Mouse (Mus musculus) embryo, embryonic 11 days (tissue): ENCODE results near the gene Stard3nl.
"Not testable (repeated sequence)": the region's sequence is repeated elsewhere in the genome, so short reads cannot be mapped to it uniquely, and the experiment has no call there.

Source experiments
- DNase-seq: peaks from one replicate; pipeline ENCODE4 v3.0.0-alpha.2; 2015

Gene Stard3nl

DNA sequence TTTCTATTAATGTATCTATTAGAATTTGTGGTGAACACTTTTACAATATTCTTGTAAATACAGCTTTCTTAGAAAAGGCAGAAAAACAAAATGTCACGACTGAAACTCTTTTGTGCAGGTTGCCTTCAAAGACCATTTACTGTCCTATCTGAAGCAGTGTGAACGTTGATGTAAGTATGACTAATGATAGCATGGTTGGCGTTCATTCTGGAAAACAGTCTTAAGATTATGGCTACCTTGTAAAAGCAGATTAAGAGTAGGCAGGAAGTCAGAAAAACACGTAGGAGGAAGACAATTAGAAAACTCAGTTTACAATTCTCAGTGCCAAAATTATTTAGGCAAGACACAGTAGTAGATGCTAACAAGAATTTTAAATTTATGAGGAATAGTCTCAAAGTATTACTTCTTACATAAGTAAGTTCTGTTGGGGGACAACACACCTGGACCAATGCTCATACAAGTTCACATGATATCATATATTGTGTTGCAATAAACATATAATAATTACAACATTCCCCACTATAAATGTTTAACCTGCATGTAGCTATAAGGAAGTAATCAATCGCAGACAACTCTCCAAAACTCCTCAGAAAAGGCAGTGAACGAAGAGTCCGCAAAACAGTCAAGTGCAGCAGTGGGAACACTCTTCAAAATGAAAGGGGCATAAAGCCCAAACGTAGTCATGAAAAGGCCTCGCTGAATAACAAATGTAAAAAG is 14.3 kb downstream of the Stard3nl start:
- DNase-seq: no peak

DNA sequence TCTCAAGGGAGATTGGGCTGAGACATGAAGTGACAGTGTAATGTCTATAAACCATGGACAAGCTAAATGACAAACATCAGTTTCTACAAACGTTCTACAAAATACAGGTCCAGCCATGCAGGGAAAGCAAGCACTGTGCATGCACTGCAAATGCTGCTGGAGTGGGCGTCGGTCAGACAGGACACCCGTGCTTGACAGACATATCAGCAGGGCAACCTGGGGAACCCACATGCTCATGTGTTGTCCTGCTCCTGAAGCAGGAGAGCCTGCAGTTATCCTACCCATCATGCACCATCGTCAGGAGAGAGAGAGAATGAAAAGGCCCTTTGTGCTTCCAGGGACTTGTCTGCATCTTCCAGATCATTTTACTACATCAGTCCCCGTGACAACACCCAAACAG is 16.3 kb downstream of the Stard3nl start:
- no peak for DNase-seq

DNA sequence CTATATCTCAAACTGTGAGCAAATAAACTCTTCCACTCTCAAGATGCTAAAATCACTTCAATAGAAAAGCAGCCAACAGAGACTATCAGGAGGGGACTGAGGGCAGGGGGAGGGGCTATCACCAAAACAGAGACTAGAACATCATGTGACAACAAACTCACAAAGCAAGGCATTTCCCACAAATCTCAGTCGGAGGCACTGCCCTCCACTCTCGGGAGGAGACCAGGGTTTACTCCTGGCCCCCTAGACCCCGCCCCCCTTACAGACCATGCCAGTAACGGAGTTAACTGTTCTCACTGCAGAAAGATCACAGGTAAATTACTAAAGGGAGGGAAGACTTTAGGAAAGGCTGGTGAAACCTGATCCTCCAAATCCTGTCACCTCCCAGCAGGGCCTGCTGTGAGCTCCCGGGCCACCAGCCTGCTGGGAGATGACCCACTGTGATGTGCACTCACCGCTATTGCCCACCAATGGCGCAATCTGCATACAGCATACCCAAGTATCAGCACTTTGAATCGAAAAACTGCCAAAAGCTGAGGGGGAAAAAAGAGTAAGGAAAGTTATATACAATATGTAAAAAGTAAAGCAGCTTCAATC is 23.4 kb downstream of the Stard3nl start:
- no peak for DNase-seq

DNA sequence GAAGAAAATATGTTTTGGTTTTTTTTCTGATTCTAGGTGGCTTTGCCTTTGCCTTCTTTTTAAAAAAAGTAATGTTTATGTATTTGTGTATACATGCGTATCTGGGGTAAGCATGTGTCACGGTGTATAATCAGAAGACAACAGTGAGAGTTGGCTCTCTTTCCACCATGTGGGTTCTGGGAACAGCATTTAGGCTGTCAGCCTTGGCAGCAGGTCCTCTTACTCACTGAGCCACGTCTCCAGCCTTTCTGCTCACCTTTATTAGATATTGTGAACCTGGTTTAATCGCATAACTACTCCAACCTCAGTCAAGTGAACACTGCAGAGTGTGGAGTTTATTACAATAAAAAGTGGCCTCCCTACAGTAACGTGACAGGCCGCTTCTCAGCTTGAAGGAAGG is 26.8 kb downstream of the Stard3nl start:
- DNase-seq: no peak

DNA sequence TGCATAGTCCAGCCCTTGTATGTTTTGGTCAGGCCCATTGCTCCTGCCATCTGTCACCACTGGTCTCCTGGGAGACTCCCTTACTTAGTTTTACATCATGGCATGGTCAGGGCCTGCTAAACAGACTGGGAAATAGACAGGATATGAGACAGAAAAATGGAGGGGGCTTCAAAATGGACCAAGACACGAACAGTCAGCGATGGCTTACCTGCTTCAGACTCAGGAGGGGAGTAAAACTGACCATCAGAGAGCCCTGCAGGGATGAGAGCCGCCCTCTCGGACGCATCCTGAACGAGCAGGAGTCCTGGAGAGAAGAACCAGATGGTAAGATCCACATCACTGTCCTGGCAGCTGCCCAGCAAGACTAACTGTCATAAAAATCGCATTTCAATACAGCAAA is 28.1 kb downstream of the Stard3nl start:
- DNase-seq: no peak

DNA sequence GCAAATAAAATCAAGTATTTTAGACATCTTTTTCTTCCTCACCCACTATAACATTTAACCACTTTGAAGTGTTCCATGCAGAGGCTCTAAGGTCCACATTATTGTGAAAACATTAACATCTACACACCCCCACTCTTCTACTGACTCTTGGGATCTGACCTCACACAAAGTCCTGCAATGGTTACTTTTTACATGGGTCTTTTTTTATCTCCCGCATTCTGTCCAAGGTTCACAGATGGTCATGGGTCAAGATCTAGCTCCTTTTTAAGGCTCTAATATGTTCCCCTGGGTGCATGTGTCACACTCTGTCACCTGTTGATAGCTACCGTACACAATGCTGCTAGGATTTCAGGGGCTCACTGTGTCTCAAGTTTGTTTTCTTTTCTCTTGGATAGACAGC is 28.7 kb downstream of the Stard3nl start:
- DNase-seq: no peak

DNA sequence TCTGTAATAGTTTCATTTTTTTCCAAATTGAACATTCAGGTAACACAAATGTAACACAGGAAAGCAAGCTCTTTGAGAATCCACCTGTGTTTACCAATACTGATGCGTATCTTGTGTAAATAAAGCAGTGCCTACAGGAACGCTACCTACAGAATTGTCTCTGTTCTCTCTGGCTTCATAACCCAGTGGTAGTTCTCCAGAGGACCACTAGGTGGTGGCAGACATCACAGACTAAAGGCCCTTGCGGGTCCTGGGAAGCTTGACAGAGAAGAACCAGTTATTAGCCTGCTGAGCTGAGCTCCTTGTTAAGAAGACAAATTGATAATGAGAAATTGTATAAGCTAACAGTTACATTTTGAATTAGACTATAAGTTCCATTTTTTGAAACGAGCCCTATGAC is 30.0 kb downstream of the Stard3nl start:
- DNase-seq: peak; percentile 83

DNA sequence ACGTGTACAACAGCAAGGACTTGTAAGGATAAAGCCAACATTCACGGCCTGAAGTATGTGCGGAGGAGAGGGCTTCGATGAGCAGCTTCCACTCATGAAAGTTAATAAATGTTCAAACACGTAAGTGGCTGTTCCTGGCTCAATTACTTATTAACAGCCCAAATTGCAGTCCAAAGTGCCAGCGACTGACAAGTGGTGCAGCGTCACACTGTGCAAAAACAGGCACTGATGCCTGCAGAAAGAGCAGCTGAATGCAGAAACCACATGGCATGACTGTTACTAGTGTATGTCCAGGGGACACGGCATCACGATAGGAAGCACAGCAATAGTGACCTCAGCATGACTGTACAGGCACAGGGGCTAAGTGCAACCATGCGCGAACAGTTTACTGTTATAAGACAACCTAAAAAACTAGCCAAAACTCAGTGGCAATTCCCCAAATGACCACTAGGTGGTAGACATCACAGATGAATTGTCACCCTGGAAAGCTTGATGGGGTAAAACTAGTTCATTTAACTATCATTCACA is 31.3 kb downstream of the Stard3nl start:
- peak; percentile 74 for DNase-seq

DNA sequence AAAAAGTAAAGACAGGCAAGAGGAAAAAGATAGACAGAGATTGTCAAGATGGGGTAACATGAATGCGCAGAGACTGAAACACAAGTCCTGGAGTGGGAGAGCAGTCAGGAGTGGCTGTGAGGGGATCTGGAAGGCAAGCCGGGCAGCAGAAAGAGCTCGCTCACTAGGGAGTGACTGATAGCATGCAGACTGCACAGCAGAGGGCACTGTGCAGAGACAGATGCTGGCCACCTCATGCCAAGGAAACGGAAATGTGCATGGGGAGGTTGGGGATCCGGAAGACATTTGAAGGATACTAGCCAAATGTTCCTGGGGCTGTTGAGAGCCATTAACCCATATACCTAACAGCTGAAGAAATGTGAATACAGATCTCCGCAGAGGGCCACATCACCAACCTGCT is 33.2 kb downstream of the Stard3nl start:
- DNase-seq: peak; percentile 31

DNA sequence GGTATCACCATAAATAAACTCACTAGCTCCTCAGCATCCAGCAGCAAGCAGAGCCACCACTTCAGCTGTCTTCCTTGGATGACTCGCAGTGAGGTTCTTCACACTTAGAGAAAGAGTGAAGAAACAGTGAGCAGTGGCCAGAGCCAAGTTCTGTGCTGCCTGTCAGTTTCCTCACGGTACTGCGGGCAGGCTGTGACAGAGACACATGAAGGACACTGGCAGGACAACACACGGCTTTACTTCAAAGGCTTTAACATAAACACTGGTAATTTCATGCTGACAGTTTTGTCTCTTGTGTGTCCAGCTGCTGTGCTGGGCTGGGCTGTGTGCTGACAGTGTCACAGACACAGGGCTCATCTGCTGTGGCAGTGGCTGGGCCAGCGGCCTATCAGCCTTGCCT is 37.6 kb downstream of the Stard3nl start:
- no peak for DNase-seq

DNA sequence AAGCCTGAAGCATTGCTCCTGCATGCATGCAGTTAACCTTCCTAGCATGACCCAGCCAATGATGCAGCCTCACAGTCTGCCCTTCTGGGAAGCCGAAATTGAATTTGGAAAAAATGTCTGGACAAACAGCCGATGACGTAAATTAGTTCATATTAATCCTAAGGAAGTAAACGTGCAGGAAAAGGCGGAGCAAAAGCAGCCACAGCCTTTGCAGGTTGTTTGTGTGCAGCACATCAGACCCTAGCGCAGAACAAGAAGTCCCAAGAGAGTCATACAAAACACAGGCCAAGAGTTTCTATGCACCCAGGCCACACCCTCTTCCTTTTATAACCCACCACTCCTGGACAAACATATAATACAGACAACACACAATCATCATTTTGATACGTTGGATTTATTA is 38.3 kb downstream of the Stard3nl start:
- DNase-seq: no peak

DNA sequence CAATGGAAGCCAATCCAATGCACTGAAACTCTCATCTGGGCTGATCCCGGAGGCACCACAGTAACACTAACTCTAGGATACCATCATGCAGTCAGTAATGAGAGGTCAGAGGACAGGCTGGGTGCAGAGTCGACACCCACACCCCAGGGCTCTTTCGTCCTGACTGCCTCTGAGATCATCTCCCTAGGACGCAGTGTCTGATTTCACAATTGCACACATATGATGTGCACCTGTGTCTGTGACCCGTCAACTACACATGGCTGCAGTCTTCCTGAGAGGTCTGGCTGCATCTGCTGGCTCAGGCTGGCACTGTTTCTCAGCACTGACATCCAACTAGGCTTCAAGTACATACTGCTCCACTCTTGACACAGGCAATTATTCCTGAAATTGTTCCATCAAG is 38.9 kb downstream of the Stard3nl start:
- no peak for DNase-seq

DNA sequence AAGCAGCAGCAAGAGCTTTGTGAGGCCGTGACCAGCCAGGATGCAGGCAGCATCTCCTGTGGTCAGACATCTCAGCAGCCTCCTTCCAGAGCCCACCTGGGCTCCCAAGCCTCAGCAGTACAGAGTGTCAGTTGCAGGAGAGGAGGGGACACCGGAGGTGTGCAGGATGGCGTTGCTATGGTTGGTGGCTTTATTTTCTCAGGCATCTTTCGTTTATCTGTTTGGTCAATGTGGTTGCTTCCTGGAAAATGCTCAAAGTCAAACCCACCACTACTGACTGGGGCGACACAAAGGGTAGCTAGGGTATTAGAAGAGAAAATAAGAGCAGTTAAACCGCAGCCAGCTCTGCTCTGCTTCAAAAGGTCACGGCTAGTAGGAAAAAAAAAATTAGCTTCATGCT is 39.5 kb downstream of the Stard3nl start:
- DNase-seq: no peak

DNA sequence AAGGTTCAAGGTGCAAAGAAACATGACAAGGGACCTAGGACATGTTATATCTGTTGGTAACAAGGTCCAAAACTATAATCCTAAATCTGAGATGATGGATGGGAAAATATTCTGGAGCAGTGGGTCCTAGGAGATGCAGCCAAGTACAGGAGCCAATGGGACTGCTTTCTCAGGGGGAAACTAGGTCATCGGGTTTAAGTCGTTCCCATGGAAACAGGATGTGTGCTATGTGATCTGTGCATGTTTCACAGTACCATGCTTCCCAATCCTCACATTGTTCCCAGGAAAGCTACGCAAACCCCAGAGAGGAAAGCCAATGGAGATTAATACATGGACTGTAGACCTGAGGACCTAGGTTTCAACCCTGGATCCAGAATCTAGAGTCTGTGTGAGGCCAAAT is 42.8 kb downstream of the Stard3nl start:
- no peak for DNase-seq

DNA sequence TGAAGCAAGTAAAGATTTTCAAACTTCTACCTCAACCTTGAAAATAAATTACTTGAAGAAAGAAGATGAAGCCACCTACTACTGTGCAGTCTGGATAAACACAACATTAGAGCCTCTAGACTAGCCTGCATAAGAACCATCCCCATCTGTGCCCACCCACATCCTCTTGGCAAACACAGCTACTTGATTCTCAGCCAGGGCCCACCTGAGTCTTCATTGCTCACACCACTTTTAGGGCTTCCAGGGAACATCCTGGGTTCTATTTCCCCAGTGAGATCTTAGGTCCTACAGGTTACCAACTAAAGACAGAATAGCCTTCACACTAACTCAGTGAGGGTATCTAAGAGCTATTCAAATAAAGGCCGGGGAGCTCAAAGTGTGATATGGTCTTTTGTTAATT is 55.2 kb downstream of the Stard3nl start:
- DNase-seq: not testable (repeated sequence)

DNA sequence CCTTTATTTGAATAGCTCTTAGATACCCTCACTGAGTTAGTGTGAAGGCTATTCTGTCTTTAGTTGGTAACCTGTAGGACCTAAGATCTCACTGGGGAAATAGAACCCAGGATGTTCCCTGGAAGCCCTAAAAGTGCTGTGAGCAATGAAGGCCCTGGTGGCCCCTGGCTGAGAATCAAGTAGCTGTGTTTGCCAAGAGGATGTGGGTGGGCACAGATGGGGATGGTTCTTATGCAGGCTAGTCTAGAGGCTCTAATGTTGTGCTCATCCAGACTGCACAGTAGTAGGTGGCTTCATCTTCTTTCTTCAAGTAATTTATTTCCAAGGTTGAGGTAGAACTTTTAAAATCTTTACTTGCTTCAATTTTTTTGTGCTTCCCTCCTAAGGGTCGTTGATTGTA is 59.3 kb downstream of the Stard3nl start:
- not testable (repeated sequence) for DNase-seq
